Mouse (Mus musculus): ENCODE measurements at regions not wholly inside any gene's neighbourhood (a gene's known extent, or its start where the extent isn't known, plus 50 kb on each side); places are given as distances from the start of the nearest gene placed in this dataset.

DNA sequence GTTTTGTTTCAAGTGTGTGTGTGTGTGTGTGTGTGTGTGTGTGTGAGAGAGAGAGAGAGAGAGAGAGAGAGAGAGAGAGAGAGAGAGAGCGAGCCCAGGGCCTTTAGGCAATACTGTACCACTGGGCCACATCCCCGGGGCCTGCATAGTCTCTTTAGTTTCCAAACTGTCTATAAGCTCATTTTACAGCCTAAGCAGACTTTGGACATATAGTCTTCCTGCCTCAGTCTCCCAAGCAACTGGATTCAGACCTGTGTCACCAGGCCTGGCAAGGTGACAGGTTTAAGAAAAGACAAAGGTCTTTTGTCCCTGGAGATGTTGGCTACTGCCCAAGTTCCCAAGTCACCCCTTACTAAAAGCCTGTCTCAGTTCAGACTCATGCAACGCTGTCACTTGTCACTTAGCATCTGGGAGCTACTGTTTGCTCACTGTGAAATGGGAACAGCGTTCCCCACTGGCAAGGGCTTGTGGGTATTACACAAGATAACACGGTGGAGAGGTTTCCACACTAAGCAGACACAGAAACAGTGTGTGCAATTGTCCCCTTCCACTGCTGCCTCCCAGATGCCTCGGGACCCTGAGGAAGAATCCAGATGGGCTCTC is 113.6 kb upstream of the Irf2bp2 start:
- Histone ChIP-seq H3K79me2 (replicated peaks; ENCODE audit: control insufficient read depth, insufficient read depth, low read length) (no peaks in the 10 kb centered on the region), H3K9ac (ENCODE audit: low read depth, low read length) (no peak overlapping the region), H3K36me3 (ENCODE audit: control insufficient read depth, insufficient read depth, low read length) (no peaks in the 10 kb centered on the region), H3K27ac (no peak overlapping the region), H3K4me3 (no peak overlapping the region), H3K4me1 (ENCODE audit: control insufficient read depth, insufficient read depth, low read length) (peaks cover 4% of the 10 kb centered on the region), H3K27me3 (ENCODE audit: control insufficient read depth, insufficient read depth, low read length) (no peaks in the 10 kb centered on the region)
- 59% methylated on average over 6 of the region's 6 CpGs for WGBS
- DNase-seq: no peak
- intact Hi-C loops (cut with DNase I): loop anchor here (10.0 kb wide), 1 partner anchor 543 kb away; no protein-coding TSS in a partner anchor
- no peak for TF ChIP-seq POLR2A (IDR thresholded peaks at IDR 0.05; ENCODE audit: insufficient read depth, low read depth, low read length)
- TF ChIP-seq EP300 (IDR thresholded peaks at IDR 0.05; ENCODE audit: insufficient read depth, low read depth, low read length): no peak
- no peak for TF ChIP-seq CTCF (IDR thresholded peaks at IDR 0.05)

DNA sequence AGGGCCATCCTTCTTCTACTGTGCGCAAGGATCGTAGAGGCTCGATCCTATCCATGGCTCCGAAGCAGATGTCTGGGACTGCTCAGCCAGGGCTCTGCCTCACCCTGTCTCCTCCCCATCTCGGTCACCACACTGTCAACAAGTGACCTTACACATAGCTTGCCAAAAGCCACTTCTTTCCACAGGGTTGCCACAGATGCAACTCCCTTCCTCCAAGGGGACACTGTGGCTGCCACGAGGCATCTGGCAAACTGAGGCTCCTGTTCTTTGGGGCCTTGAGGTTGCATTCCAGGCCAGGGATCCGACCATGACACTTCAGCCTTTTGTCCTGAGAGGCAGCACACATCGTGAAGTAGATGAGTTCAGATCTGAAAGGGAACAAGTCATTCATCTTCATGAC is 112.5 kb upstream of the Irf2bp2 start:
- 90% methylated on average over 8 of the region's 8 CpGs for WGBS
- no peak overlapping the region for H3K9ac ChIP-seq (ENCODE audit: low read depth, low read length)
- peaks cover 1% of the 10 kb centered on the region; the same call in 1 of the 2 replicates for H3K4me1 ChIP-seq (ENCODE audit: control insufficient read depth, insufficient read depth, low read length)
- H3K4me3 ChIP-seq: no peak overlapping the region
- no peak overlapping the region for H3K27ac ChIP-seq
- TF ChIP-seq EP300 (IDR thresholded peaks at IDR 0.05; ENCODE audit: insufficient read depth, low read depth, low read length): no peak
- no peak for TF ChIP-seq POLR2A (IDR thresholded peaks at IDR 0.05; ENCODE audit: insufficient read depth, low read depth, low read length)
- no peak for TF ChIP-seq CTCF (IDR thresholded peaks at IDR 0.05)
- no peak for DNase-seq
- no peaks in the 10 kb centered on the region for H3K36me3 ChIP-seq (ENCODE audit: control insufficient read depth, insufficient read depth, low read length)
- intact Hi-C loops (cut with DNase I): loop anchor here (10.0 kb wide), 1 partner anchor 541 kb away; no protein-coding TSS in a partner anchor
- H3K79me2 ChIP-seq (replicated peaks; ENCODE audit: control insufficient read depth, insufficient read depth, low read length): no peaks in the 10 kb centered on the region
- no peaks in the 10 kb centered on the region for H3K27me3 ChIP-seq (ENCODE audit: control insufficient read depth, insufficient read depth, low read length)

DNA sequence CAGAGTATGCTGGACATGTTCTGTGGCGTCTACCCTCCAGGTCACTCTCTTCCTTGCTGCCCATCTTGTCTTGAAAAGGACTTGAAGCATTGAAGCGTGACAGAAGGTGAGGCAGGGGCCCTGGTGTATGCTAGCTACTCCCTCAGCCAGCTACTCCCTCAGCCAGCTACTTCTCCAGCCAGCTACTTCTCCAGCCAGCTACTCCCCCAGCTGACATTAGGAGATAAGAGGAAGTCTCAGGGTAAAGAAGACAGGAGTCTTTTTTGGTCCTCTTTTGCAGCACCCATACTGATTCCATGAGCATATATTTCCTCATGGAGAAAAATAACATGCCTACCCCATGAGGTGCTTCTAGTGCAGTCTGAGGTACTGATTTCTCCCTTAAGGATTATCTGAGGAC is 111.6 kb upstream of the Irf2bp2 start:
- Histone ChIP-seq H3K9ac (ENCODE audit: low read depth, low read length) (no peak overlapping the region), H3K4me3 (no peak overlapping the region), H3K36me3 (ENCODE audit: control insufficient read depth, insufficient read depth, low read length) (no peaks in the 10 kb centered on the region), H3K27ac (no peak overlapping the region), H3K27me3 (ENCODE audit: control insufficient read depth, insufficient read depth, low read length) (no peaks in the 10 kb centered on the region), H3K4me1 (ENCODE audit: control insufficient read depth, insufficient read depth, low read length) (peaks cover 1% of the 10 kb centered on the region; the same call in 1 of the 2 replicates), H3K79me2 (replicated peaks; ENCODE audit: control insufficient read depth, insufficient read depth, low read length) (no peaks in the 10 kb centered on the region)
- no peak for TF ChIP-seq POLR2A (IDR thresholded peaks at IDR 0.05; ENCODE audit: insufficient read depth, low read depth, low read length)
- TF ChIP-seq CTCF (IDR thresholded peaks at IDR 0.05): no peak
- no peak for TF ChIP-seq EP300 (IDR thresholded peaks at IDR 0.05; ENCODE audit: insufficient read depth, low read depth, low read length)
- intact Hi-C loops (cut with DNase I): loop anchor here (10.0 kb wide), 1 partner anchor 541 kb away; no protein-coding TSS in a partner anchor
- 93% methylated on average over 2 of the region's 2 CpGs for WGBS
- no peak for DNase-seq

DNA sequence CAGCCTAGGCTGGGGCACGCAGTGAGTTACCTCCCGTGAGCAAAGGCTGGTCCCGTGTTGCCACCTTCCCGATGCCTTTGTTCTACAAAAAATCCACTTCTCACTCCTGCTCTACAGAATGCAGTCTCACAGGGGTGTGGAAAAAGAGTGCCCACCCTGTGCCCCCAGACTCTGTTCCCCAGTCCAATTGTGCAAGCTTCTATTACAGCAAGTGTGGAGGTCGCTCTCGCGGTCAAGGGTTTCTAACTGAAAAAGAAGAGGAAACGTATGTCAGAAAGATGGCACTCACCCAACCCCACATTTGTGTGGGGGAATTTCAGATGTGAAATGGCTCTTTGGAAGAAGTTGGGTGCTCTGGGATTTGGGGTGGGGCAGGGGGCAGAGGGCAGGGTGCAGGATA is 110.9 kb upstream of the Irf2bp2 start:
- Histone ChIP-seq H3K27me3 (ENCODE audit: control insufficient read depth, insufficient read depth, low read length) (no peaks in the 10 kb centered on the region), H3K79me2 (replicated peaks; ENCODE audit: control insufficient read depth, insufficient read depth, low read length) (no peaks in the 10 kb centered on the region), H3K4me1 (ENCODE audit: control insufficient read depth, insufficient read depth, low read length) (peaks cover 1% of the 10 kb centered on the region; the same call in 1 of the 2 replicates), H3K27ac (no peak overlapping the region), H3K4me3 (no peak overlapping the region), H3K36me3 (ENCODE audit: control insufficient read depth, insufficient read depth, low read length) (no peaks in the 10 kb centered on the region), H3K9ac (ENCODE audit: low read depth, low read length) (no peak overlapping the region)
- intact Hi-C loops (cut with DNase I): loop anchor here (10.0 kb wide), 1 partner anchor 540 kb away; no protein-coding TSS in a partner anchor
- TF ChIP-seq POLR2A (IDR thresholded peaks at IDR 0.05; ENCODE audit: insufficient read depth, low read depth, low read length): no peak
- TF ChIP-seq CTCF (IDR thresholded peaks at IDR 0.05): no peak
- TF ChIP-seq EP300 (IDR thresholded peaks at IDR 0.05; ENCODE audit: insufficient read depth, low read depth, low read length): no peak
- no peak for DNase-seq
- WGBS: 84% methylated on average over 8 of the region's 8 CpGs

DNA sequence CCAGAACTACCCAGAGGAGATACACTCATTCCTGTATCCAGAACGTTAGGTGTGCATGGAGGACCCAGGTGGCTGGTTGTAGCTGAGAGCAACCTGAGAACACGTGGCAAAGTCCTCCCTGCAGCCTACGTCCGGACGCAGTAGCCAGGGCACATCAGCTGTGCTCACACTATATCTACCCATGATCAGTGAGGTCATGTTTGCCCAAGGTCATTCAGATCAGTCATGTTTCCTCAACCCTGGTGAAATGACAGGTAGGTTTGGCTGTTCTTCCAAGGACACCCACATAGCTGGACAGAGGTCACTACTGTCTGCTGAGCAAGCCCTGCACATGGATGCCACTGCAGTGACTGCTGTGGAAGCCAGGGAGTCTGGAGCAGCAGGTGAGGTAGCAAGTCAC is 109.8 kb upstream of the Irf2bp2 start:
- intact Hi-C loops (cut with DNase I): loop anchor here (10.0 kb wide), 1 partner anchor 539 kb away; no protein-coding TSS in a partner anchor
- Histone ChIP-seq H3K9ac (ENCODE audit: low read depth, low read length) (no peak overlapping the region), H3K4me1 (ENCODE audit: control insufficient read depth, insufficient read depth, low read length) (peaks cover 7% of the 10 kb centered on the region), H3K27me3 (ENCODE audit: control insufficient read depth, insufficient read depth, low read length) (no peaks in the 10 kb centered on the region), H3K4me3 (no peak overlapping the region), H3K27ac (no peak overlapping the region), H3K36me3 (ENCODE audit: control insufficient read depth, insufficient read depth, low read length) (no peaks in the 10 kb centered on the region), H3K79me2 (replicated peaks; ENCODE audit: control insufficient read depth, insufficient read depth, low read length) (no peaks in the 10 kb centered on the region)
- TF ChIP-seq EP300 (IDR thresholded peaks at IDR 0.05; ENCODE audit: insufficient read depth, low read depth, low read length) (no peak), CTCF (IDR thresholded peaks at IDR 0.05) (no peak), POLR2A (IDR thresholded peaks at IDR 0.05; ENCODE audit: insufficient read depth, low read depth, low read length) (no peak)
- DNase-seq: no peak
- 98% methylated on average over 5 of the region's 5 CpGs for WGBS

DNA sequence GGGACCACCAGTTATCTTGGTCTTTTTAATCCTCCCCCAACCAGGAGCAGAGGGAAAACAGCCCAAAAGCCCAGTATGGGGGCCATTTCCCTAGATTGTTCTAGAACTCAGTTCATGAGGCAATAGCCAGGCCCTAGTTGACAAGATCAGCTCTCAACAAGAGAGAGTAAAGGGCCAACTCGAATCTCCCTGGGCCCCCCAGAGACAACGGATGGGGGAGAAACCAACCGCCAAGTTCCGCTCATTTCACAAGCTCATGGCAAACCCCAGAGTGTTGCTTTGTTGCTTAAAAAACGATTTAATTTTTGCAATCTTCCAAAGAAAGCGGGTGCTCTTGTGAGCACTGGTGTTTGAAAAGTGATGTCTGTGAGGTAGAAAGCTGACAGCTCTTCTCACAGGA is 108.5 kb upstream of the Irf2bp2 start:
- no peaks in the 10 kb centered on the region for H3K27me3 ChIP-seq (ENCODE audit: control insufficient read depth, insufficient read depth, low read length)
- TF ChIP-seq POLR2A (IDR thresholded peaks at IDR 0.05; ENCODE audit: insufficient read depth, low read depth, low read length) (no peak), CTCF (IDR thresholded peaks at IDR 0.05) (no peak), EP300 (IDR thresholded peaks at IDR 0.05; ENCODE audit: insufficient read depth, low read depth, low read length) (no peak)
- H3K27ac ChIP-seq: no peak overlapping the region
- H3K79me2 ChIP-seq (replicated peaks; ENCODE audit: control insufficient read depth, insufficient read depth, low read length): no peaks in the 10 kb centered on the region
- no peak for DNase-seq
- peaks cover 6% of the 10 kb centered on the region for H3K4me1 ChIP-seq (ENCODE audit: control insufficient read depth, insufficient read depth, low read length)
- H3K36me3 ChIP-seq (ENCODE audit: control insufficient read depth, insufficient read depth, low read length): no peaks in the 10 kb centered on the region
- no peak overlapping the region for H3K9ac ChIP-seq (ENCODE audit: low read depth, low read length)
- no peak overlapping the region for H3K4me3 ChIP-seq
- intact Hi-C loops (cut with DNase I): loop anchor here (10.0 kb wide), 1 partner anchor 537 kb away; no protein-coding TSS in a partner anchor
- 79% methylated on average over 6 of the region's 6 CpGs for WGBS

All from heart, adult 2 months (tissue).